Mouse (Mus musculus) liver, embryonic 14.5 days (tissue): ENCODE data around the gene Acot5.
"Not testable (repeated sequence)": the region's sequence is repeated elsewhere in the genome, so short reads cannot be mapped to it uniquely, and the experiment has no call there.

Experiments used
- CTCF ChIP-seq: IDR thresholded peaks from 2 replicates; pipeline ENCODE4 v1.5.1; 2016; ENCODE audit warnings: antibody characterized with exemption, low read depth, control low read depth
- EP300 ChIP-seq: IDR thresholded peaks from 2 replicates; pipeline ENCODE4 v1.6.1; 2016; ENCODE audit warnings: antibody characterized with exemption, low read depth

GRCm38 (mm10) chr12:84033302-84033701 is 35.8 kb upstream of the Acot5 start:
- TF ChIP-seq CTCF, EP300: not testable (repeated sequence)
